In genomic region chr1:131623644-131624043, GRCm38 (mm10) we compare ENCODE assay signal across 34 mouse cellular contexts. TPM values are rescaled to one million over a fixed set of nuclear protein-coding genes. Genes with fewer than 3 reads are reported as not detected.
DNase-seq lines count a peak whose midpoint lies in the region; ATAC-seq and TF ChIP-seq lines count a peak whose summit lies in the region.
"Had no signal": no experiment of that assay in that cellular context is flagged by ENCODE, and none has a peak within 500 bp of the region (broad histone marks: within the 10 kb centered on the region; RNA-seq: fewer than 3 reads in every experiment).

No protein-coding gene starts in this region.

- no peak overlapping the region for H3K4me2 ChIP-seq in intestine, embryonic 14.5 days (ENCODE audit: low read length)
- H3K4me2 ChIP-seq in intestine, postnatal 0 days (replicated peaks; ENCODE audit: low read depth) = no peak overlapping the region
- no peak overlapping the region for H3K4me2 ChIP-seq in liver, embryonic 16.5 days (ENCODE audit: low read depth, low read length)
- H3K4me2 ChIP-seq: embryonic facial prominence, embryonic 12.5 days; embryonic facial prominence, embryonic 15.5 days; hindbrain, embryonic 14.5 days had no signal

- H3K27ac ChIP-seq in intestine, embryonic 14.5 days (ENCODE audit: low read depth) = no peak overlapping the region
- H3K27ac ChIP-seq in intestine, postnatal 0 days (ENCODE audit: low read depth, low read length) = no peak overlapping the region
- H3K27ac ChIP-seq in liver, embryonic 16.5 days (ENCODE audit: low read length) = no peak overlapping the region
- H3K27ac ChIP-seq in gastrocnemius, adult 2 months = no peak overlapping the region
- H3K27ac ChIP-seq: embryonic facial prominence, embryonic 12.5 days; embryonic facial prominence, embryonic 15.5 days; heart, embryonic 13.5 days; hindbrain, embryonic 14.5 days; hindbrain, postnatal 0 days had no signal

- H3K9me3 ChIP-seq in intestine, embryonic 14.5 days (ENCODE audit: control insufficient read depth, low read length) = 0 out of 2 replicates have a peak, but pooled peaks cover 6% of the 10 kb centered on the region
- no peaks in the 10 kb centered on the region for H3K9me3 ChIP-seq in intestine, postnatal 0 days (ENCODE audit: control insufficient read depth)
- no peaks in the 10 kb centered on the region for H3K9me3 ChIP-seq in liver, embryonic 16.5 days (replicated peaks; ENCODE audit: control insufficient read depth, low read length)
- H3K9me3 ChIP-seq: embryonic facial prominence, embryonic 12.5 days; embryonic facial prominence, embryonic 15.5 days; heart, embryonic 13.5 days had no signal

- 51% methylated on average over 3 of the region's 3 CpGs for WGBS in intestine, embryonic 14.5 days
- 64% methylated on average over 3 of the region's 3 CpGs for WGBS in intestine, postnatal 0 days
- 68% methylated on average over 3 of the region's 3 CpGs for WGBS in liver, embryonic 16.5 days (ENCODE audit: insufficient replicate concordance)

- H3K4me1 ChIP-seq in intestine, embryonic 14.5 days (replicated peaks; ENCODE audit: control insufficient read depth, insufficient read depth, low read length) = no peaks in the 10 kb centered on the region
- H3K4me1 ChIP-seq in intestine, postnatal 0 days (replicated peaks; ENCODE audit: control insufficient read depth, insufficient read depth, low read length) = no peaks in the 10 kb centered on the region
- peaks cover 2% of the 10 kb centered on the region for H3K4me1 ChIP-seq in liver, embryonic 16.5 days (ENCODE audit: control insufficient read depth, low read depth, low read length)
- H3K4me1 ChIP-seq: embryonic facial prominence, embryonic 12.5 days; embryonic facial prominence, embryonic 15.5 days had no signal

- ATAC-seq in intestine, embryonic 14.5 days (replicated peaks; ENCODE audit: low FRiP score, low TSS enrichment, low read depth) = no peak
- no peak for ATAC-seq in intestine, postnatal 0 days
- ATAC-seq in liver, embryonic 16.5 days (ENCODE audit: low read depth) = peak; percentile 30; the same call in 1 of the 2 replicates
- ATAC-seq: CD4-positive, CD25-positive, alpha-beta regulatory T cell, adult 4 months; forebrain, embryonic 14.5 days; forebrain, postnatal 0 days; hindbrain, postnatal 0 days had no signal

- H3K36me3 ChIP-seq in intestine, embryonic 14.5 days (ENCODE audit: control insufficient read depth, insufficient read depth, low read length) = no peaks in the 10 kb centered on the region
- no peaks in the 10 kb centered on the region for H3K36me3 ChIP-seq in intestine, postnatal 0 days (ENCODE audit: control insufficient read depth, insufficient read depth)
- H3K36me3 ChIP-seq in liver, embryonic 16.5 days (ENCODE audit: control insufficient read depth, insufficient read depth) = no peaks in the 10 kb centered on the region
- H3K36me3 ChIP-seq: embryonic facial prominence, embryonic 12.5 days; embryonic facial prominence, embryonic 15.5 days; heart, embryonic 13.5 days had no signal

- no peak for TF ChIP-seq CTCF in intestine, postnatal 0 days (IDR thresholded peaks at IDR 0.05; ENCODE audit: low read depth)
- TF ChIP-seq CTCF in gastrocnemius, adult 2 months (IDR thresholded peaks at IDR 0.05) = no peak

- no peak overlapping the region for H3K9ac ChIP-seq in intestine, embryonic 14.5 days (ENCODE audit: low read length)
- no peak overlapping the region for H3K9ac ChIP-seq in intestine, postnatal 0 days (ENCODE audit: low read depth, low read length)
- H3K9ac ChIP-seq in liver, embryonic 16.5 days (ENCODE audit: low read depth, low read length) = no peak overlapping the region
- H3K9ac ChIP-seq: embryonic facial prominence, embryonic 12.5 days; embryonic facial prominence, embryonic 15.5 days; forebrain, postnatal 0 days; heart, embryonic 13.5 days; hindbrain, embryonic 14.5 days had no signal

- H3K4me3 ChIP-seq in intestine, embryonic 14.5 days (ENCODE audit: low read depth, low read length) = no peak overlapping the region
- no peak overlapping the region for H3K4me3 ChIP-seq in intestine, postnatal 0 days (ENCODE audit: low read depth, low read length)
- H3K4me3 ChIP-seq in liver, embryonic 16.5 days (ENCODE audit: low read depth, low read length) = no peak overlapping the region
- no peak overlapping the region for H3K4me3 ChIP-seq in gastrocnemius, adult 2 months
- H3K4me3 ChIP-seq: embryonic facial prominence, embryonic 12.5 days; embryonic facial prominence, embryonic 15.5 days; heart, embryonic 13.5 days had no signal

- H3K27me3 ChIP-seq in intestine, embryonic 14.5 days (replicated peaks; ENCODE audit: control insufficient read depth, insufficient read depth, low read length) = no peaks in the 10 kb centered on the region
- H3K27me3 ChIP-seq in intestine, postnatal 0 days (replicated peaks; ENCODE audit: control insufficient read depth, insufficient read depth, low read length) = no peaks in the 10 kb centered on the region
- H3K27me3 ChIP-seq in liver, embryonic 16.5 days (ENCODE audit: control insufficient read depth, insufficient read depth, low read depth, low read length) = no peaks in the 10 kb centered on the region
- H3K27me3 ChIP-seq: embryonic facial prominence, embryonic 12.5 days; embryonic facial prominence, embryonic 15.5 days; heart, embryonic 13.5 days had no signal

- DNase-seq in intestine, embryonic 14.5 days (ENCODE audit: low spot score) = peak; percentile 38
- DNase-seq in liver = no peak
- DNase-seq in urinary bladder, adult 2 months (ENCODE audit: low spot score) = peak; percentile 31
- no peak for DNase-seq in urinary bladder, postnatal 4 days (ENCODE audit: low spot score in 2 of 2)
- DNase-seq in gastrocnemius, adult 2 months = no peak
- DNase-seq: adrenal gland, adult 2 months; adrenal gland, postnatal 14 days; cerebellum, adult 11 months; cerebellum, adult 2 months; cerebellum, adult 9-11 months; cerebellum, postnatal 25 days; forebrain, postnatal 0 days; gastrocnemius, postnatal 25 days; heart, postnatal 14 days; heart, postnatal 4 days had no signal

- intact Hi-C loops in gastrocnemius, adult 2 months (cut with DNase I) = no loop called here

RNA-seq across cellular contexts. Expression of gene Ctse, which starts 14.5 kb away (rescaled TPM):
- polyA plus RNA-seq in intestine, embryonic 14.5 days (2014; fragmentation: Nextera tagmentation; extraction: Ambion mirVana) = 0.38 and 1.0 TPM in 2 replicates
- polyA plus RNA-seq in intestine, postnatal 0 days (2015; fragmentation: Nextera tagmentation; extraction: Ambion mirVana) = 5.5 and 16.5 TPM in 2 replicates
- 29.5 and 33.8 TPM in 2 replicates for polyA plus RNA-seq in liver, embryonic 16.5 days (2015; fragmentation: Nextera tagmentation; extraction: Ambion mirVana)
- polyA plus RNA-seq in urinary bladder, adult 2 months (2012; rRNA removed) = 181 and 198 TPM in 2 replicates
- under 1 TPM in 1 of 2 experiments, not detected in 1; 0.11 TPM for total RNA-seq in gastrocnemius, adult 2 months (2021)
- total RNA-seq: gastrocnemius, adult 8-10 months; hindbrain, postnatal 0 days had no signal
- polyA plus RNA-seq: C2C12; forebrain, embryonic 14.5 days; frontal cortex, adult 2 months; hindbrain, embryonic 14.5 days; hindbrain, postnatal 0 days had no signal

RNA-seq across cellular contexts. Expression of gene Avpr1b, which starts 24.6 kb away (rescaled TPM):
- 0.04 TPM in 1 of 2 replicates, not detected in the other for polyA plus RNA-seq in intestine, embryonic 14.5 days (2014; fragmentation: Nextera tagmentation; extraction: Ambion mirVana)
- 0.05 TPM in 1 of 2 replicates, not detected in the other for polyA plus RNA-seq in intestine, postnatal 0 days (2015; fragmentation: Nextera tagmentation; extraction: Ambion mirVana)
- not detected in 2 replicates for polyA plus RNA-seq in liver, embryonic 16.5 days (2015; fragmentation: Nextera tagmentation; extraction: Ambion mirVana)
- not detected in 2 replicates for polyA plus RNA-seq in urinary bladder, adult 2 months (2012; rRNA removed)
- total RNA-seq in gastrocnemius, adult 2 months (2021) = not detected
- total RNA-seq: adrenal gland, adult 2 months; adrenal gland, postnatal 4 days; common myeloid progenitor, adult 5-6 weeks; forebrain, postnatal 0 days; gastrocnemius, adult 8-10 months; gastrocnemius, postnatal 25 days; heart, adult 8-10 months; heart, postnatal 14 days; heart, postnatal 4 days; hindbrain, postnatal 0 days; MEL had no signal
- polyA plus RNA-seq: adrenal gland, adult 2 months; C2C12; CD4-positive, CD25-positive, alpha-beta regulatory T cell, adult 4 months; cerebellum, adult 2 months; embryonic facial prominence, embryonic 12.5 days; embryonic facial prominence, embryonic 15.5 days; forebrain, embryonic 14.5 days; forebrain, postnatal 0 days; frontal cortex, adult 2 months; gonadal fat pad, adult 2 months; heart, embryonic 13.5 days; heart, embryonic 16.5 days; hindbrain, embryonic 11.5 days; hindbrain, embryonic 14.5 days; hindbrain, postnatal 0 days had no signal

Comparison
In these comparisons a context has a peak if more than half of its experiments do, and no peak if none do; other contexts are left out.
1. DNase-seq: peak in intestine, embryonic 14.5 days (single experiment) and urinary bladder, adult 2 months (single experiment); none in liver (single experiment), urinary bladder, postnatal 4 days (0 of 2) and gastrocnemius, adult 2 months (single experiment).